Mouse (Mus musculus): ENCODE measurements around the gene Gm21987. TPM values are rescaled to one million over a fixed set of nuclear protein-coding genes. Genes with fewer than 3 reads are reported as not detected.

Gene Gm21987
- polyA plus RNA-seq, 1 experiment: not detected

- no peak for TF ChIP-seq CTCF (IDR thresholded peaks at IDR 0.05; ENCODE audit: control insufficient read depth, insufficient read depth, low read length)
- TF ChIP-seq POLR2A (IDR thresholded peaks at IDR 0.05; ENCODE audit: borderline replicate concordance, control insufficient read depth, low read depth, low read length): no peak
- Histone ChIP-seq H3K4me3 (replicated peaks; ENCODE audit: control insufficient read depth, low read depth, low read length) (no peak overlapping the region), H3K27ac (ENCODE audit: control insufficient read depth, insufficient read depth, low read depth, low read length, poor library complexity) (no peak overlapping the region), H3K4me1 (ENCODE audit: control insufficient read depth, insufficient read depth, low read length) (no peaks in the 10 kb centered on the region; the same call in 1 of the 2 replicates)
- WGBS: 73% methylated on average over 3 of the region's 3 CpGs
These were observed 33.1 kb downstream of the Gm21987 start for GRCm38 (mm10) chr16:38379926-38380325.

GRCm38 (mm10) chr16:38383683-38384082, 36.8 kb downstream of the Gm21987 start:
- Histone ChIP-seq H3K27ac (ENCODE audit: control insufficient read depth, insufficient read depth, low read depth, low read length, poor library complexity) (no peak overlapping the region), H3K4me3 (replicated peaks; ENCODE audit: control insufficient read depth, low read depth, low read length) (no peak overlapping the region), H3K4me1 (ENCODE audit: control insufficient read depth, insufficient read depth, low read length) (no peaks in the 10 kb centered on the region; the same call in 1 of the 2 replicates)
- WGBS: 62% methylated on average over 2 of the region's 2 CpGs
- TF ChIP-seq CTCF (IDR thresholded peaks at IDR 0.05; ENCODE audit: control insufficient read depth, insufficient read depth, low read length) (no peak), POLR2A (IDR thresholded peaks at IDR 0.05; ENCODE audit: borderline replicate concordance, control insufficient read depth, low read depth, low read length) (no peak)

GRCm38 (mm10) chr16:38385184-38385634, 38.4 kb downstream of the Gm21987 start:
- no peaks in the 10 kb centered on the region; the same call in 1 of the 2 replicates for H3K4me1 ChIP-seq (ENCODE audit: control insufficient read depth, insufficient read depth, low read length)
- H3K4me3 ChIP-seq (replicated peaks; ENCODE audit: control insufficient read depth, low read depth, low read length): no peak overlapping the region
- no peak for TF ChIP-seq POLR2A (IDR thresholded peaks at IDR 0.05; ENCODE audit: borderline replicate concordance, control insufficient read depth, low read depth, low read length)
- 86% methylated on average over 6 of the region's 6 CpGs for WGBS
- no peak overlapping the region for H3K27ac ChIP-seq (ENCODE audit: control insufficient read depth, insufficient read depth, low read depth, low read length, poor library complexity)

- Histone ChIP-seq H3K4me1 (ENCODE audit: control insufficient read depth, insufficient read depth, low read length) (no peaks in the 10 kb centered on the region; the same call in 1 of the 2 replicates), H3K27ac (ENCODE audit: control insufficient read depth, insufficient read depth, low read depth, low read length, poor library complexity) (no peak overlapping the region), H3K4me3 (replicated peaks; ENCODE audit: control insufficient read depth, low read depth, low read length) (no peak overlapping the region)
- no peak for TF ChIP-seq POLR2A (IDR thresholded peaks at IDR 0.05; ENCODE audit: borderline replicate concordance, control insufficient read depth, low read depth, low read length)
- TF ChIP-seq CTCF (IDR thresholded peaks at IDR 0.05; ENCODE audit: control insufficient read depth, insufficient read depth, low read length): no peak
- 82% methylated on average over 4 of the region's 4 CpGs for WGBS
These were observed 38.9 kb downstream of the Gm21987 start for GRCm38 (mm10) chr16:38385700-38386099.

- no peak overlapping the region for H3K4me3 ChIP-seq (replicated peaks; ENCODE audit: control insufficient read depth, low read depth, low read length)
- WGBS: 52% methylated on average over 6 of the region's 6 CpGs
- TF ChIP-seq CTCF (IDR thresholded peaks at IDR 0.05; ENCODE audit: control insufficient read depth, insufficient read depth, low read length) (no peak), POLR2A (IDR thresholded peaks at IDR 0.05; ENCODE audit: borderline replicate concordance, control insufficient read depth, low read depth, low read length) (no peak)
- no peak overlapping the region for H3K27ac ChIP-seq (ENCODE audit: control insufficient read depth, insufficient read depth, low read depth, low read length, poor library complexity)
- no peaks in the 10 kb centered on the region; the same call in 1 of the 2 replicates for H3K4me1 ChIP-seq (ENCODE audit: control insufficient read depth, insufficient read depth, low read length)
These were observed 40.5 kb downstream of the Gm21987 start for GRCm38 (mm10) chr16:38387389-38387788.

GRCm38 (mm10) chr16:38388757-38389156, 41.9 kb downstream of the Gm21987 start:
- WGBS: 76% methylated on average over 6 of the region's 6 CpGs
- H3K4me3 ChIP-seq (replicated peaks; ENCODE audit: control insufficient read depth, low read depth, low read length): no peak overlapping the region
- H3K27ac ChIP-seq (ENCODE audit: control insufficient read depth, insufficient read depth, low read depth, low read length, poor library complexity): no peak overlapping the region
- no peaks in the 10 kb centered on the region; the same call in 1 of the 2 replicates for H3K4me1 ChIP-seq (ENCODE audit: control insufficient read depth, insufficient read depth, low read length)
- TF ChIP-seq CTCF (IDR thresholded peaks at IDR 0.05; ENCODE audit: control insufficient read depth, insufficient read depth, low read length) (no peak), POLR2A (IDR thresholded peaks at IDR 0.05; ENCODE audit: borderline replicate concordance, control insufficient read depth, low read depth, low read length) (no peak)

- TF ChIP-seq CTCF (IDR thresholded peaks at IDR 0.05; ENCODE audit: control insufficient read depth, insufficient read depth, low read length): no peak
- no peak for TF ChIP-seq POLR2A (IDR thresholded peaks at IDR 0.05; ENCODE audit: borderline replicate concordance, control insufficient read depth, low read depth, low read length)
- WGBS: 81% methylated on average over 8 of the region's 8 CpGs
- Histone ChIP-seq H3K4me1 (ENCODE audit: control insufficient read depth, insufficient read depth, low read length) (no peaks in the 10 kb centered on the region; the same call in 1 of the 2 replicates), H3K27ac (ENCODE audit: control insufficient read depth, insufficient read depth, low read depth, low read length, poor library complexity) (no peak overlapping the region), H3K4me3 (replicated peaks; ENCODE audit: control insufficient read depth, low read depth, low read length) (no peak overlapping the region)
These were observed 42.5 kb downstream of the Gm21987 start for GRCm38 (mm10) chr16:38389284-38389893.

GRCm38 (mm10) chr16:38390322-38390721, 43.5 kb downstream of the Gm21987 start:
- TF ChIP-seq POLR2A (IDR thresholded peaks at IDR 0.05; ENCODE audit: borderline replicate concordance, control insufficient read depth, low read depth, low read length) (no peak), CTCF (IDR thresholded peaks at IDR 0.05; ENCODE audit: control insufficient read depth, insufficient read depth, low read length) (no peak)
- H3K4me1 ChIP-seq (ENCODE audit: control insufficient read depth, insufficient read depth, low read length): no peaks in the 10 kb centered on the region; the same call in 1 of the 2 replicates
- 82% methylated on average over 7 of the region's 7 CpGs for WGBS
- no peak overlapping the region for H3K4me3 ChIP-seq (replicated peaks; ENCODE audit: control insufficient read depth, low read depth, low read length)
- H3K27ac ChIP-seq (ENCODE audit: control insufficient read depth, insufficient read depth, low read depth, low read length, poor library complexity): no peak overlapping the region

Data from bone marrow, adult 2 months (tissue).